Mouse (Mus musculus): ENCODE measurements at regions not wholly inside any gene's neighbourhood (a gene's known extent, or its start where the extent isn't known, plus 50 kb on each side); places are given as distances from the start of the nearest gene placed in this dataset.
"Not testable (repeated sequence)": the region's sequence is repeated elsewhere in the genome, so short reads cannot be mapped to it uniquely, and the experiment has no call there.

GRCm38 (mm10) chr12:115328439-115328838 lies 719.1 kb upstream of the Zfp386 start:
- DNase-seq (ENCODE audit: low spot score) (no peak), ATAC-seq (ENCODE audit: extremely low read depth, insufficient number of reproducible peaks, low FRiP score, poor library complexity, severe bottlenecking) (no peak)
- H3K4me3 ChIP-seq (ENCODE audit: low read depth, low read length): no peak overlapping the region
- H3K9me3 ChIP-seq (replicated peaks): no peaks in the 10 kb centered on the region
- no peaks in the 10 kb centered on the region for H3K4me1 ChIP-seq (ENCODE audit: insufficient read depth, low read depth, low read length)
- no peaks in the 10 kb centered on the region for H3K36me3 ChIP-seq (replicated peaks)
- no peak for TF ChIP-seq CTCF (IDR thresholded peaks at IDR 0.05; ENCODE audit: low read depth, low read length)
- TF ChIP-seq GATA1 (IDR thresholded peaks at IDR 0.05; ENCODE audit: borderline replicate concordance, low read length): no peak
- no peaks in the 10 kb centered on the region for H3K27me3 ChIP-seq (ENCODE audit: insufficient read depth, low read length)

GRCm38 (mm10) chr12:115334770-115335169 lies 712.8 kb upstream of the Zfp386 start:
- not testable (repeated sequence) for H3K4me3 ChIP-seq (ENCODE audit: low read depth, low read length); H3K4me1 ChIP-seq (ENCODE audit: insufficient read depth, low read depth, low read length); ATAC-seq (ENCODE audit: extremely low read depth, insufficient number of reproducible peaks, low FRiP score, poor library complexity, severe bottlenecking); DNase-seq (ENCODE audit: low spot score); H3K9me3 ChIP-seq (replicated peaks); H3K27me3 ChIP-seq (ENCODE audit: insufficient read depth, low read length); H3K36me3 ChIP-seq (replicated peaks)

DNA sequence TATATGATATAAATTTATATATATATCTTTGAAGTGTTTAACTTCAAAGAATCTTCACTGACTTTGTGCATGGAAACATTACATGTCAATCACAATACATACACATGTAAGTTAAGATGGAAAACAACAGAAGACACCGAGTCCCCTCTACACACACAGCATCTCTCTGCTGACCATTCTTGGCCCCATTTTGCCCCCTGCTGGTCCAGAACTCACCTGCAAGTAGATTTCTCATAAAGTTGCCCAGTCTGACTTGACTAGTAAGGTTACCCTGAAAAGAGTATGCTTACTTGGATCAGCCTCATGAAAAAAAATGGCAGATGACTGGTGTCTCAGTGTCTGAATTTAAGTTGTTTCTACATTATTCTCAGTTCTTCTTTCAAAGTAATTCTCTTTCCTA lies 710.9 kb upstream of the Zfp386 start:
- Histone ChIP-seq H3K27me3 (ENCODE audit: insufficient read depth, low read length) (no peaks in the 10 kb centered on the region), H3K4me3 (ENCODE audit: low read depth, low read length) (no peak overlapping the region), H3K9me3 (replicated peaks) (peaks cover 3% of the 10 kb centered on the region), H3K36me3 (replicated peaks) (no peaks in the 10 kb centered on the region), H3K4me1 (ENCODE audit: insufficient read depth, low read depth, low read length) (no peaks in the 10 kb centered on the region)
- no peak for DNase-seq (ENCODE audit: low spot score)
- no peak; the same call in 1 of the 2 replicates for ATAC-seq (ENCODE audit: extremely low read depth, insufficient number of reproducible peaks, low FRiP score, poor library complexity, severe bottlenecking)
- TF ChIP-seq TAL1 (conservative IDR thresholded peaks at IDR 0.05; ENCODE audit: low read depth, low read length) (no peak), GATA1 (IDR thresholded peaks at IDR 0.05; ENCODE audit: borderline replicate concordance, low read length) (no peak), GATA2 (IDR thresholded peaks at IDR 0.05; ENCODE audit: borderline replicate concordance, low read depth, low read length) (no peak), POLR2AphosphoS5 (IDR thresholded peaks at IDR 0.05; ENCODE audit: insufficient replicate concordance, low read depth, low read length) (no peak), CTCF (IDR thresholded peaks at IDR 0.05; ENCODE audit: low read depth, low read length) (no peak)

DNA sequence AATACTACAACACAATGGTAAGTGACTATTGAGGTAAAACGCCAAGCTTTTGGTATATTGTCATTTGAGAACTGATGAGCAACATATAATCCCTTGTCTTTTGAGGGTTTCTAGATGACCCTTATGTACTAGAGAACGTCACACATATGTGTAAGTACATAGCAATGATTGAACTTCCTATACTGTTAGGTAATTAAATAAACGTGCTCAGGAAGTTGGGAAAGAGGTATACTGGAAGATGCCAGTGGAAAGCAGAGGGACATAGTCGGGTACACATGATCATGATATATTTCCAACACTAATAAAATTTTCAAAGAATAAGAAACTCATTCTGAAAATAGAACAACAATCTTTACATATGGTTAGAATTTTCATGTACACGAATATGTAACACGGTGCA lies 701.4 kb upstream of the Zfp386 start:
- DNase-seq (ENCODE audit: low spot score); H3K4me3 ChIP-seq (ENCODE audit: low read depth, low read length); H3K36me3 ChIP-seq (replicated peaks); H3K4me1 ChIP-seq (ENCODE audit: insufficient read depth, low read depth, low read length); H3K27me3 ChIP-seq (ENCODE audit: insufficient read depth, low read length); ATAC-seq (ENCODE audit: extremely low read depth, insufficient number of reproducible peaks, low FRiP score, poor library complexity, severe bottlenecking); H3K9me3 ChIP-seq (replicated peaks): not testable (repeated sequence)

GRCm38 (mm10) chr12:115359050-115359449 lies 688.5 kb upstream of the Zfp386 start:
- H3K27me3 ChIP-seq (ENCODE audit: insufficient read depth, low read length); H3K36me3 ChIP-seq (replicated peaks); H3K9me3 ChIP-seq (replicated peaks); H3K4me1 ChIP-seq (ENCODE audit: insufficient read depth, low read depth, low read length); DNase-seq (ENCODE audit: low spot score); H3K4me3 ChIP-seq (ENCODE audit: low read depth, low read length); ATAC-seq (ENCODE audit: extremely low read depth, insufficient number of reproducible peaks, low FRiP score, poor library complexity, severe bottlenecking): not testable (repeated sequence)

GRCm38 (mm10) chr12:115365628-115366027 lies 681.9 kb upstream of the Zfp386 start:
- H3K27me3 ChIP-seq (ENCODE audit: insufficient read depth, low read length); H3K9me3 ChIP-seq (replicated peaks); DNase-seq (ENCODE audit: low spot score); H3K36me3 ChIP-seq (replicated peaks); ATAC-seq (ENCODE audit: extremely low read depth, insufficient number of reproducible peaks, low FRiP score, poor library complexity, severe bottlenecking); H3K4me1 ChIP-seq (ENCODE audit: insufficient read depth, low read depth, low read length); H3K4me3 ChIP-seq (ENCODE audit: low read depth, low read length): not testable (repeated sequence)

DNA sequence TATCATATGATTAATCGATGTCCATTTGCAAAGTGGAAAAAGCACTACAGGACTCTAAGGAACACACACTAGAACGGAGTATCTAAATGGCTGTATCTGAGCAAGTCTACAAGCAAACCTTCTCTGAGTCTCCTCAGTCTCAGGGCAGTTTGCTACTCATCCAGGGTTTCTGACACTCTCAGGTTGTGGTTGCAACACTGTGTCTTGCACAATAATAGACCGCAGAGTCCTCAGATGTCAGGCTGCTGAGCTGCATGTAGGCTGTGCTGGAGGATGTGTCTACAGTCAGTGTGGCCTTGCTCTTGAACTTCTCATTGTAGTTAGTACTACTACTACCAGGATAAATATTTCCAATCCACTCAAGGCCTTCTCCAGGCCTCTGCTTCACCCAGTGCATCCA lies 675.7 kb upstream of the Zfp386 start:
- not testable (repeated sequence) for H3K36me3 ChIP-seq (replicated peaks); ATAC-seq (ENCODE audit: extremely low read depth, insufficient number of reproducible peaks, low FRiP score, poor library complexity, severe bottlenecking); H3K9me3 ChIP-seq (replicated peaks); DNase-seq (ENCODE audit: low spot score); H3K4me3 ChIP-seq (ENCODE audit: low read depth, low read length); H3K4me1 ChIP-seq (ENCODE audit: insufficient read depth, low read depth, low read length); H3K27me3 ChIP-seq (ENCODE audit: insufficient read depth, low read length)

DNA sequence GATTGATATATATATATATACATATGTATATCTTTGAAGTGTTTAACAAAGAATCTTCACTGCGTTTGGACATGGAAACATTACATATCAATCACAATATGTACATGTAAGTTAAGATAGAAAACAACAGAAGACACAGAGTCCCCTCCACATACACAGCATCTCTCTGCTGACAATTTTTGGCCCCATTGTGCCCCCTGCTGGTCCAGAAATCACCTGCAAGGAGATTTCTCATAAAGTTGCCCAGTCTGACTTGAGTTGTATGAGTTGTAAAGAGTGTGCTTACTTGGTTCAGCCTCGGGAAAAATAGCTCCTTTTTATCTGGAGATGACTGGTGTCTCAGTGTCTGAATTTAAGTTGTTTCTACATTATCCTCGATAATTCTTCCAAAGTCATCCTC lies 674.5 kb upstream of the Zfp386 start:
- H3K4me3 ChIP-seq (ENCODE audit: low read depth, low read length); H3K4me1 ChIP-seq (ENCODE audit: insufficient read depth, low read depth, low read length); H3K27me3 ChIP-seq (ENCODE audit: insufficient read depth, low read length); H3K9me3 ChIP-seq (replicated peaks); ATAC-seq (ENCODE audit: extremely low read depth, insufficient number of reproducible peaks, low FRiP score, poor library complexity, severe bottlenecking); DNase-seq (ENCODE audit: low spot score); H3K36me3 ChIP-seq (replicated peaks): not testable (repeated sequence)

DNA sequence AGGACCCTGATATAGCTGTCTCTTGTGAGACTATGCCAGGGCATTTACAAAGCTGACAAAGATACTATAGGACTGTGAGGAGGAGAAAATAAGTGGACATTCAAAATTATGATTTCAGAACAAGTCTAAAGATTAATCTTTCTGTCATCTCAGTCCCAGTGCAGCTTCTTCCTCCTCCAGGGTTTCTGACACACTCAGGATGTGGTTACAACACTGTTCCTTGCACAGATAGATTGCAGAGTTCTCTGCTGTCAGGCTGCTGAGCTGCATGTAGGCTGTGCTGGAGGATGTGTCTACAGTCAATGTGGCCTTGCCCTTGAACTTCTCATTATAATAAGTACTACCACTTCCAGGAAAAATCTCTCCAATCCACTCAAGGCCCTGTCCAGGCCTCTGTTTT lies 661.0 kb upstream of the Zfp386 start:
- not testable (repeated sequence) for H3K4me3 ChIP-seq (ENCODE audit: low read depth, low read length); ATAC-seq (ENCODE audit: extremely low read depth, insufficient number of reproducible peaks, low FRiP score, poor library complexity, severe bottlenecking)

More for the DNA sequence above, 661.0 kb upstream of the Zfp386 start:
- H3K9me3 ChIP-seq (replicated peaks); DNase-seq (ENCODE audit: low spot score); H3K36me3 ChIP-seq (replicated peaks); H3K27me3 ChIP-seq (ENCODE audit: insufficient read depth, low read length); H3K4me1 ChIP-seq (ENCODE audit: insufficient read depth, low read depth, low read length): not testable (repeated sequence)

Data from G1E (cell line).